Mouse (Mus musculus): ENCODE results near the gene Nexmif. TPM values are rescaled to one million over a fixed set of nuclear protein-coding genes. Genes with fewer than 3 reads are reported as not detected.
"Not testable (repeated sequence)": the region's sequence is repeated elsewhere in the genome, so short reads cannot be mapped to it uniquely, and the experiment has no call there.

Gene Nexmif
- polyA plus RNA-seq (2015; fragmentation: Nextera tagmentation; extraction: Ambion mirVana) = 1.3 and 1.4 TPM in 2 replicates

- H3K4me2 ChIP-seq = peak within 1 kb of the TSS; percentile 77
- peak within 1 kb of the TSS; percentile 56 for H3K27ac ChIP-seq (replicated peaks)
- H3K9me3 ChIP-seq = no peaks in the 10 kb centered on the region; the same call in 1 of the 2 replicates
- H3K9ac ChIP-seq = peak within 1 kb of the TSS; percentile 81
- 14% methylated on average over 38 of the region's 70 CpGs for WGBS
- ATAC-seq (ENCODE audit: extremely low read depth, insufficient number of reproducible peaks, low FRiP score, low TSS enrichment) = peak; percentile 37; the same call in 1 of the 2 replicates
- H3K36me3 ChIP-seq = no peaks in the 10 kb centered on the region
- peak within 1 kb of the TSS; percentile 61 for H3K4me3 ChIP-seq
- H3K27me3 ChIP-seq (replicated peaks) = peaks cover 71% of the 10 kb centered on the region
- H3K4me1 ChIP-seq = no peaks in the 10 kb centered on the region
Measured at GRCm38 (mm10) chrX:104200736-104201591, at the start of gene Nexmif. Gene Nexmif (minus strand): TSS chrX:104201185.

GRCm38 (mm10) chrX:104208701-104209100, 7.7 kb upstream of the Nexmif start:
- H3K27ac ChIP-seq (replicated peaks) = no peak overlapping the region

DNA sequence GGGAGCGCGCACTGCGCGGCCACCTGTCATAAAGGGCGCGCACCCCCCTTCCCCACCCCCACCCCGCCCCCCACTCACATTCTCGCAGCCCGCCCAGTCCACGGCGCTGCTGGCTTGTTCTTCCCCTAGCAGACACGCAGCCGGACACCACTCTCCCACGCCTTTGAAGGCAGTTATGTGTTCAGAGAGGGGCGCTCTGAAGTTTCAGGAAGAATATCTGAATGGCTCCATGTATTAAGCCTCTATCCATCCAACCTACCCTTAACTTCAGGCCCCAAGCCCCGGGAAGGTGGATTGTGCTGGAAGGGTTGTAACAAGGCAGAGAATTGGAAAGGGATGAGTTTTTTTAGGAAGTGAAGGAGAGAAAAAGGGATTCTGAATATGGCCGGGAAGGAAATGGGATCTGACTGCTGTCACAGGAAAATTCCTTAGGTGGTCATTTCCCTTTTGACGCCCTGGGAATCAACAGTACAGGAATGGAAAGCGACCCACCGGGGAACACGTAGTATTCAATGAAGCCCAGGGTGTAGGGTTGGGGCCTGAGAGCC, 681 bp upstream of the Nexmif start:
- Histone ChIP-seq H3K4me3 (peak overlapping the region; percentile 61), H3K36me3 (no peaks in the 10 kb centered on the region), H3K9ac (peak overlapping the region; percentile 81), H3K27me3 (replicated peaks) (peaks cover 64% of the 10 kb centered on the region), H3K9me3 (no peaks in the 10 kb centered on the region; the same call in 1 of the 2 replicates), H3K4me1 (no peaks in the 10 kb centered on the region), H3K4me2 (peak overlapping the region; percentile 77), H3K27ac (replicated peaks) (peak overlapping the region; percentile 56; the same call in 1 of the 2 replicates)
- ATAC-seq (ENCODE audit: extremely low read depth, insufficient number of reproducible peaks, low FRiP score, low TSS enrichment) = no peak
- 8% methylated on average over 19 of the region's 21 CpGs for WGBS

More at GRCm38 (mm10) chrX:104208701-104209100, 7.7 kb upstream of the Nexmif start:
- no peak for ATAC-seq (ENCODE audit: extremely low read depth, insufficient number of reproducible peaks, low FRiP score, low TSS enrichment)
- H3K4me3 ChIP-seq = no peak overlapping the region
- H3K9me3 ChIP-seq = no peaks in the 10 kb centered on the region
- no peak overlapping the region for H3K9ac ChIP-seq
- H3K27me3 ChIP-seq (replicated peaks) = peaks cover 8% of the 10 kb centered on the region
- H3K4me2 ChIP-seq = no peak overlapping the region
- H3K4me1 ChIP-seq = no peaks in the 10 kb centered on the region
- H3K36me3 ChIP-seq = no peaks in the 10 kb centered on the region
- 53% methylated on average over 2 of the region's 2 CpGs for WGBS

DNA sequence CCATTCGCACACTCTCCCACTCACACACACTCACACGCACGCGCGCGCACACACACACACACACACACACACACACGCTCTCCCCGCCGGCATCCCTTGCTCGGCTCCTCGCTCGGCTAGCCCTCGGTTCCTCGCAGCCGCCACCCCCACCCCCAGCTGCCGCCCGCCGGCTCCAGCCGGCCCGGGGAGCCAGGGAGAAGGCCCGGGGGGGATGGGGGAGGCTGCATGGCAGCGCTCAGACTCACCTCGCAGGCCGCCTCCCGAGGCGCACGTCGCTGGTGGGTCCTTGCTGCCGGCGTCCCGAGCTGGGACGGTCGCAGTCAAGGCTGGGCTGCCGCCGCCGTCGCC, 623 bp downstream of the Nexmif start:
- Histone ChIP-seq H3K27ac (replicated peaks) (peak overlapping the region; percentile 56), H3K4me2 (peak overlapping the region; percentile 77), H3K36me3 (no peaks in the 10 kb centered on the region), H3K4me1 (no peaks in the 10 kb centered on the region), H3K9ac (peak overlapping the region; percentile 81), H3K4me3 (peak overlapping the region; percentile 61), H3K27me3 (replicated peaks) (peaks cover 74% of the 10 kb centered on the region), H3K9me3 (no peaks in the 10 kb centered on the region; the same call in 1 of the 2 replicates)
- 21% methylated on average over 20 of the region's 37 CpGs for WGBS
- no peak; the same call in 1 of the 2 replicates for ATAC-seq (ENCODE audit: extremely low read depth, insufficient number of reproducible peaks, low FRiP score, low TSS enrichment)

- peak overlapping the region; percentile 61 for H3K4me3 ChIP-seq
- WGBS = 26% methylated on average over 56 of the region's 100 CpGs
- ATAC-seq (ENCODE audit: extremely low read depth, insufficient number of reproducible peaks, low FRiP score, low TSS enrichment) = no peak
Measured at GRCm38 (mm10) chrX:104199611-104200387, 1.2 kb downstream of the Nexmif start.

DNA sequence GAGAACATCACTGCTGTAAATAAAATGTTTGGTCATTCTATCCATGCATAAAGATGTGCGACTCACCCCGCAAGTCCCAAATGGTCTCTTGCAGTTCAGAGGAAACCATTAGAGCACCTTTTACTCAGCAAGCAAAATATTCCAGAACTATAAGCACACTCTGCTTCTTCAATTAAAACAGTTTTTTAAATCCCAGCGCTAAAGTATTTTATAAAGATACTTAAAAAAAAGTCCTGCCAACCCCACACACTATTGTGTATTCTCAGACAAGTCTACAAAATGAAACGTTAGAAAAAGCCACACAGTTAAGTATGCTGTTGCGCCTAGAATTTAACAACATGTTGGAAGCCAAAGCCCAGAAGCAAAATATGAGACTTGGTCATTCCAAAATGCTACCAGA, 1.9 kb downstream of the Nexmif start:
- H3K27me3 ChIP-seq (replicated peaks) = peaks cover 74% of the 10 kb centered on the region
- H3K4me1 ChIP-seq = no peaks in the 10 kb centered on the region
- H3K36me3 ChIP-seq = no peaks in the 10 kb centered on the region
- H3K9ac ChIP-seq = no peak overlapping the region
- no peak for ATAC-seq (ENCODE audit: extremely low read depth, insufficient number of reproducible peaks, low FRiP score, low TSS enrichment)
- WGBS = 52% methylated on average over 5 of the region's 5 CpGs
- no peaks in the 10 kb centered on the region; the same call in 1 of the 2 replicates for H3K9me3 ChIP-seq
- peak overlapping the region; percentile 77 for H3K4me2 ChIP-seq
- no peak overlapping the region for H3K27ac ChIP-seq (replicated peaks)
- peak overlapping the region; percentile 61 for H3K4me3 ChIP-seq

More at GRCm38 (mm10) chrX:104199611-104200387, 1.2 kb downstream of the Nexmif start:
- Histone ChIP-seq H3K27me3 (replicated peaks) (peaks cover 77% of the 10 kb centered on the region), H3K4me2 (peak overlapping the region; percentile 77), H3K9ac (peak overlapping the region; percentile 81), H3K4me1 (no peaks in the 10 kb centered on the region), H3K9me3 (no peaks in the 10 kb centered on the region; the same call in 1 of the 2 replicates), H3K27ac (replicated peaks) (peak overlapping the region; percentile 56), H3K36me3 (no peaks in the 10 kb centered on the region)

GRCm38 (mm10) chrX:104196561-104196960, 4.4 kb downstream of the Nexmif start:
- no peaks in the 10 kb centered on the region for H3K4me1 ChIP-seq
- peaks cover 57% of the 10 kb centered on the region for H3K27me3 ChIP-seq (replicated peaks)
- no peak overlapping the region for H3K4me3 ChIP-seq
- H3K9ac ChIP-seq = no peak overlapping the region
- H3K27ac ChIP-seq (replicated peaks) = no peak overlapping the region
- H3K36me3 ChIP-seq = no peaks in the 10 kb centered on the region
- 64% methylated on average over 5 of the region's 5 CpGs for WGBS
- ATAC-seq (ENCODE audit: extremely low read depth, insufficient number of reproducible peaks, low FRiP score, low TSS enrichment) = no peak
- H3K9me3 ChIP-seq = no peaks in the 10 kb centered on the region; the same call in 1 of the 2 replicates
- no peak overlapping the region for H3K4me2 ChIP-seq

- H3K9me3 ChIP-seq = no peaks in the 10 kb centered on the region
- H3K27ac ChIP-seq (replicated peaks) = no peak overlapping the region
- no peak overlapping the region for H3K4me2 ChIP-seq
- H3K36me3 ChIP-seq = no peaks in the 10 kb centered on the region
- H3K27me3 ChIP-seq (replicated peaks) = peaks cover 3% of the 10 kb centered on the region; the same call in 1 of the 2 replicates
- 24% methylated on average over 2 of the region's 2 CpGs for WGBS
- no peak overlapping the region for H3K9ac ChIP-seq
- H3K4me3 ChIP-seq = no peak overlapping the region
- ATAC-seq (ENCODE audit: extremely low read depth, insufficient number of reproducible peaks, low FRiP score, low TSS enrichment) = no peak
- H3K4me1 ChIP-seq = no peaks in the 10 kb centered on the region
Measured at GRCm38 (mm10) chrX:104179257-104179656, 21.7 kb downstream of the Nexmif start.

- no peaks in the 10 kb centered on the region for H3K9me3 ChIP-seq
Measured at GRCm38 (mm10) chrX:104150072-104150471, 50.9 kb downstream of the Nexmif start.

GRCm38 (mm10) chrX:104115266-104115665, 85.7 kb downstream of the Nexmif start:
- not testable (repeated sequence) for ATAC-seq (ENCODE audit: extremely low read depth, insufficient number of reproducible peaks, low FRiP score, low TSS enrichment); H3K9ac ChIP-seq; H3K27me3 ChIP-seq (replicated peaks); H3K36me3 ChIP-seq; H3K27ac ChIP-seq (replicated peaks); H3K4me2 ChIP-seq; H3K4me3 ChIP-seq; H3K4me1 ChIP-seq; H3K9me3 ChIP-seq
- 67% methylated on average over 5 of the region's 5 CpGs for WGBS

More at GRCm38 (mm10) chrX:104150072-104150471, 50.9 kb downstream of the Nexmif start:
- H3K9ac ChIP-seq = no peak overlapping the region
- H3K36me3 ChIP-seq = no peaks in the 10 kb centered on the region
- peaks cover 3% of the 10 kb centered on the region; the same call in 1 of the 2 replicates for H3K27me3 ChIP-seq (replicated peaks)
- no peak for ATAC-seq (ENCODE audit: extremely low read depth, insufficient number of reproducible peaks, low FRiP score, low TSS enrichment)
- H3K4me2 ChIP-seq = no peak overlapping the region
- H3K27ac ChIP-seq (replicated peaks) = no peak overlapping the region
- WGBS = 27% methylated on average over 1 of the region's 1 CpGs
- no peaks in the 10 kb centered on the region for H3K4me1 ChIP-seq
- H3K4me3 ChIP-seq = no peak overlapping the region

- Histone ChIP-seq H3K9me3 (no peaks in the 10 kb centered on the region), H3K4me1 (no peaks in the 10 kb centered on the region), H3K27ac (replicated peaks) (no peak overlapping the region), H3K4me2 (no peak overlapping the region), H3K9ac (no peak overlapping the region), H3K4me3 (no peak overlapping the region), H3K27me3 (replicated peaks) (no peaks in the 10 kb centered on the region; the same call in 1 of the 2 replicates), H3K36me3 (no peaks in the 10 kb centered on the region)
- WGBS = 57% methylated on average over 4 of the region's 4 CpGs
- no peak for ATAC-seq (ENCODE audit: extremely low read depth, insufficient number of reproducible peaks, low FRiP score, low TSS enrichment)
Measured at GRCm38 (mm10) chrX:104114596-104114995, 86.4 kb downstream of the Nexmif start.
